ENCODE assay signal across 8 mouse cellular contexts in the genomic region with DNA sequence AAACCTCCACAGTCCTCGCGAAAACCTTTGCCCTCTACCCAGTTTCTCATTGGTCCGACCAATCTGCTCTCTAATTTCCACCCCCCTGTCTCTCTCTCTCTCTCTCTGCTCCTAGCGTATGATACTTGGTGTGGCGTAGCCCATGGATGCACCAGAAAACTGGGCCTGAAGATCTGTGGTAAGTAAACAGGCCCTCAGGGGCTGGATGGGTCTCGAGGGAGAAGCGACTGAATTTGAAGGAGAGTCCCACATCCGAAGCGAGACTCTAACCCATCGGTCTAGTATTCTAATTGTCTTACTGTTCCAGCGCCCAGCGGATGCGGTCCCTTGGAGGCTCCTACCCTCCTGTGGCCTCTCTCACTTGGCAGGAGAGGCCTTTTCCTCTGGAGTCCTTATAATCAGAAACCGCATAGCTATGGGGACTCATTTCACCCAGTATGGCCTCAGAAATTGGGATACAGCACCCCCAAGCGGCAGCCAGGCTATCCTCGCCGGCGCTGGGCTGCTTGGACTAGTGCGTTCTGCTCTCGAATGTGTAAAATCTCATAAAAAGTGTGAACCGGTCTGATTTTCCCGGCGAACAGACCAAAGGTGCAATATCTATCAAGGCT. TPM values are rescaled to one million over a fixed set of nuclear protein-coding genes. Genes with fewer than 3 reads are reported as not detected.
DNase-seq lines count a peak whose midpoint lies in the region; ATAC-seq lines count a peak whose summit lies in the region.

No protein-coding gene starts in this region.

- H3K4me1 ChIP-seq in hindbrain, embryonic 10.5 days (replicated peaks), result peaks cover 68% of the 10 kb centered on the region
- peaks cover 49% of the 10 kb centered on the region for H3K4me1 ChIP-seq in midbrain, embryonic 15.5 days

- H3K27ac ChIP-seq in hindbrain, embryonic 10.5 days, result no peak overlapping the region; the same call in 1 of the 2 replicates
- H3K27ac ChIP-seq in midbrain, embryonic 15.5 days, result peak overlapping the region; percentile 91

- peak overlapping the region; percentile 52 for H3K4me3 ChIP-seq in hindbrain, embryonic 10.5 days
- H3K4me3 ChIP-seq in midbrain, embryonic 15.5 days, result peak overlapping the region; percentile 49

- peak; percentile 49 for DNase-seq in right cerebral cortex, postnatal 14 days
- DNase-seq in right cerebral cortex, postnatal 25 days, result no peak
- DNase-seq in embryo, embryonic 10.5 days (ENCODE audit: low spot score), result peak; percentile 77
- DNase-seq in hindbrain, embryonic 10.5 days (ENCODE audit: low spot score), result peak; percentile 75
- DNase-seq in layer of hippocampus, postnatal 25 days (ENCODE audit: extremely low spot score in 1 of 2, low spot score in 1 of 2), result peak; percentile 52 to 71
- DNase-seq in thymus, postnatal 0 days (ENCODE audit: low spot score), result no peak
- no peak for DNase-seq in frontal cortex, adult 2 months (ENCODE audit: extremely low spot score in 1 of 2, low spot score in 1 of 2)

- peak; percentile 42; the same call in 1 of the 2 replicates for ATAC-seq in midbrain, embryonic 15.5 days (replicated peaks)

- H3K36me3 ChIP-seq in hindbrain, embryonic 10.5 days, result no peaks in the 10 kb centered on the region
- no peaks in the 10 kb centered on the region for H3K36me3 ChIP-seq in midbrain, embryonic 15.5 days (replicated peaks)

- peak overlapping the region; percentile 55 for H3K4me2 ChIP-seq in midbrain, embryonic 15.5 days

- H3K9me3 ChIP-seq in hindbrain, embryonic 10.5 days, result no peaks in the 10 kb centered on the region
- no peaks in the 10 kb centered on the region for H3K9me3 ChIP-seq in midbrain, embryonic 15.5 days

- H3K9ac ChIP-seq in midbrain, embryonic 15.5 days, result peak overlapping the region; percentile 59

- WGBS in hindbrain, embryonic 10.5 days, result 2% methylated on average over 23 of the region's 23 CpGs
- WGBS in midbrain, embryonic 15.5 days, result 3% methylated on average over 23 of the region's 23 CpGs

- peaks cover 100% of the 10 kb centered on the region for H3K27me3 ChIP-seq in hindbrain, embryonic 10.5 days (ENCODE audit: insufficient read depth, poor library complexity, severe bottlenecking)
- peaks cover 53% of the 10 kb centered on the region for H3K27me3 ChIP-seq in midbrain, embryonic 15.5 days (replicated peaks)

RNA-seq across cellular contexts. Expression of gene Gad1, which starts 14.3 kb away (rescaled TPM):
- 1.8 and 8.5 TPM in 2 replicates for polyA plus RNA-seq in hindbrain, embryonic 10.5 days (2016; fragmentation: Nextera tagmentation; extraction: Ambion mirVana)
- total RNA-seq in layer of hippocampus, postnatal 25 days (2021), result 100 to 1,000 TPM; 313 to 336 TPM
- 112 and 128 TPM in 2 replicates for polyA plus RNA-seq in midbrain, embryonic 15.5 days (2015; fragmentation: Nextera tagmentation; extraction: Ambion mirVana)
- polyA plus RNA-seq in thymus, postnatal 0 days (2015; fragmentation: Nextera tagmentation; extraction: Ambion mirVana), result 0.29 and 0.49 TPM in 2 replicates
- 891 and 1,276 TPM in 2 replicates for polyA plus RNA-seq in frontal cortex, adult 2 months (2012; rRNA removed)

RNA-seq across cellular contexts. Expression of gene Erich2, which starts 58.6 kb away (rescaled TPM):
- polyA plus RNA-seq in hindbrain, embryonic 10.5 days (2016; fragmentation: Nextera tagmentation; extraction: Ambion mirVana), result 1.6 and 1.9 TPM in 2 replicates
- total RNA-seq in layer of hippocampus, postnatal 25 days (2021), result 1 to 10 TPM in 1 of 2 experiments, under 1 TPM in 1; 0.68 to 1.1 TPM
- polyA plus RNA-seq in midbrain, embryonic 15.5 days (2015; fragmentation: Nextera tagmentation; extraction: Ambion mirVana), result 2.8 TPM in 2 replicates
- 0.27 and 0.31 TPM in 2 replicates for polyA plus RNA-seq in thymus, postnatal 0 days (2015; fragmentation: Nextera tagmentation; extraction: Ambion mirVana)
- polyA plus RNA-seq in frontal cortex, adult 2 months (2012; rRNA removed), result 0.94 and 1.0 TPM in 2 replicates

Comparison
In these comparisons a context has a peak if more than half of its experiments do, and no peak if none do; other contexts are left out.
1. DNase-seq: peak in right cerebral cortex, postnatal 14 days (single experiment), embryo, embryonic 10.5 days (single experiment), hindbrain, embryonic 10.5 days (single experiment) and layer of hippocampus, postnatal 25 days (2 of 2); none in right cerebral cortex, postnatal 25 days (single experiment), thymus, postnatal 0 days (single experiment) and frontal cortex, adult 2 months (0 of 2).
2. RNA of gene Gad1, which starts 14.3 kb away (polyA plus RNA-seq): 891 to 1,276 TPM in frontal cortex, adult 2 months and 112 to 128 TPM in midbrain, embryonic 15.5 days; 1.8 to 8.5 TPM in hindbrain, embryonic 10.5 days and 0.29 to 0.49 TPM in thymus, postnatal 0 days; every median in the first group is over 10 times any median in the second.